Mouse (Mus musculus) embryo, embryonic 10 days (tissue): ENCODE measurements around the gene Wdr59.

Experiments used
- DNase-seq: peaks from one replicate; pipeline ENCODE4 v3.0.0-alpha.2; 2015; ENCODE audit warnings: low spot score

The Wdr59 gene

GRCm38 (mm10) chr8:111521713-111522429, at the start of gene Wdr59:
Gene Wdr59, minus strand, starts transcription at chr8:111522092.
- peak; percentile 100 for DNase-seq

GRCm38 (mm10) chr8:111571661-111572060, 49.8 kb upstream of the Wdr59 start:
- no peak for DNase-seq

GRCm38 (mm10) chr8:111570432-111570831, 48.5 kb upstream of the Wdr59 start:
- peak; percentile 20 for DNase-seq

GRCm38 (mm10) chr8:111569926-111570325, 48.0 kb upstream of the Wdr59 start:
- no peak for DNase-seq

- no peak for DNase-seq
These were observed 46.1 kb upstream of the Wdr59 start for GRCm38 (mm10) chr8:111568029-111568428.

- DNase-seq = no peak
These were observed 45.7 kb upstream of the Wdr59 start for GRCm38 (mm10) chr8:111567571-111567970.

GRCm38 (mm10) chr8:111566326-111566725, 44.4 kb upstream of the Wdr59 start:
- DNase-seq = no peak

GRCm38 (mm10) chr8:111565784-111566191, 43.9 kb upstream of the Wdr59 start:
- DNase-seq = no peak

- no peak for DNase-seq
These were observed 42.2 kb upstream of the Wdr59 start for GRCm38 (mm10) chr8:111564093-111564492.

GRCm38 (mm10) chr8:111563687-111564086, 41.8 kb upstream of the Wdr59 start:
- DNase-seq = no peak

- DNase-seq = no peak
These were observed 41.2 kb upstream of the Wdr59 start for GRCm38 (mm10) chr8:111563075-111563474.

- DNase-seq = no peak
These were observed 40.4 kb upstream of the Wdr59 start for GRCm38 (mm10) chr8:111562274-111562803.

- DNase-seq = no peak
These were observed 39.9 kb upstream of the Wdr59 start for GRCm38 (mm10) chr8:111561824-111562223.

GRCm38 (mm10) chr8:111551511-111552130, 29.7 kb upstream of the Wdr59 start:
- DNase-seq = no peak

GRCm38 (mm10) chr8:111550002-111550870, 28.3 kb upstream of the Wdr59 start:
- DNase-seq = no peak

GRCm38 (mm10) chr8:111548201-111548600, 26.3 kb upstream of the Wdr59 start:
- no peak for DNase-seq

GRCm38 (mm10) chr8:111547144-111547543, 25.3 kb upstream of the Wdr59 start:
- DNase-seq = no peak

GRCm38 (mm10) chr8:111545406-111546156, 23.7 kb upstream of the Wdr59 start:
- no peak for DNase-seq

GRCm38 (mm10) chr8:111543712-111544380, 22.0 kb upstream of the Wdr59 start:
- no peak for DNase-seq

GRCm38 (mm10) chr8:111539422-111540076, 17.7 kb upstream of the Wdr59 start:
- no peak for DNase-seq

GRCm38 (mm10) chr8:111538194-111538593, 16.3 kb upstream of the Wdr59 start:
- no peak for DNase-seq
